Mouse (Mus musculus) CH12.LX (cell line): ENCODE data around the gene Tnfaip6. TPM values are rescaled to one million over a fixed set of nuclear protein-coding genes. Genes with fewer than 3 reads are reported as not detected.
A peak's percentile ranks its signal among the peaks of the same experiment; 100 is the strongest.

Experiments used
- DNase-seq: peaks from one replicate; pipeline ENCODE4 v3.0.0-alpha.2; 2013; ENCODE audit errors: extremely low read depth
- H3K27ac ChIP-seq: 2 replicates; pipeline ENCODE4 v1.5.1; 2012; ENCODE audit warnings: low read depth, mild to moderate bottlenecking, control low read depth, moderate library complexity; ENCODE audit not compliant: insufficient read depth
- H3K27me3 ChIP-seq: replicated peaks from 2 replicates; pipeline ENCODE3; 2012; ENCODE audit warnings: inconsistent platforms
- H3K36me3 ChIP-seq, 2 experiments: replicated peaks in 1 of 2; 2 replicates each; pipeline versions ENCODE3 to v1.6.1; 2012; ENCODE audit warnings: inconsistent platforms in 1 of 2, low read length in 1 of 2, mild to moderate bottlenecking in 1 of 2, mixed read lengths in 1 of 2, moderate library complexity in 1 of 2; ENCODE audit not compliant: control insufficient read depth in 1 of 2, insufficient read depth in 1 of 2
- H3K4me1 ChIP-seq, 2 experiments: 2 replicates each; pipeline ENCODE4 v1.6.1; 2012; ENCODE audit warnings: inconsistent platforms in 1 of 2, moderate library complexity in 1 of 2; ENCODE audit not compliant: insufficient read depth in 2 of 2, control insufficient read depth in 1 of 2
- H3K4me2 ChIP-seq: 2 replicates; pipeline ENCODE4 v1.6.1; 2012; ENCODE audit warnings: low read depth, mild to moderate bottlenecking, control low read depth; ENCODE audit not compliant: poor library complexity, insufficient read depth, severe bottlenecking
- H3K4me3 ChIP-seq, 3 experiments: fragments of 150-350 bp in 1 of 3; sonication (generic) in 1 of 3; replicated peaks in 1 of 3; 2 replicates each; pipeline versions ENCODE3 to v1.5.1; 2011 to 2012; ENCODE audit warnings: low read depth in 2 of 3, low read length in 2 of 3, mild to moderate bottlenecking in 2 of 3, moderate library complexity in 2 of 3, control low read depth in 1 of 3, improper control_type of control experiment in 1 of 3, inconsistent platforms in 1 of 3, mixed read lengths in 1 of 3; ENCODE audit not compliant: poor library complexity in 1 of 3
- H3K79me2 ChIP-seq: replicated peaks from 2 replicates; pipeline ENCODE4 v1.6.1; 2012; ENCODE audit warnings: mild to moderate bottlenecking, moderate library complexity; ENCODE audit not compliant: control insufficient read depth, poor library complexity, insufficient read depth, severe bottlenecking; ENCODE audit errors: extremely low read depth
- H3K9ac ChIP-seq: 2 replicates; pipeline ENCODE4 v1.6.1; 2012; ENCODE audit warnings: low read depth, mild to moderate bottlenecking, control low read depth, moderate library complexity; ENCODE audit not compliant: insufficient read depth
- H3K9me3 ChIP-seq: replicated peaks from 2 replicates; pipeline ENCODE3; 2012; ENCODE audit warnings: low read length, inconsistent platforms, mixed read lengths
- BHLHE40 ChIP-seq: IDR thresholded peaks from 2 replicates; pipeline ENCODE4 v1.6.1; 2011; ENCODE audit warnings: mild to moderate bottlenecking, low read depth, low read length, improper control_type of control experiment
- CHD1 ChIP-seq: IDR thresholded peaks from 2 replicates; pipeline ENCODE4 v1.6.1; 2012; ENCODE audit warnings: low read depth, low read length, improper control_type of control experiment, inconsistent platforms
- CTCF ChIP-seq, 2 experiments: IDR thresholded peaks in 1 of 2; conservative IDR thresholded peaks in 1 of 2; 2 replicates each; pipeline ENCODE4 v1.5.1; 2011 to 2012; ENCODE audit warnings: low read depth in 2 of 2, low read length in 2 of 2, improper control_type of control experiment in 1 of 2, inconsistent platforms in 1 of 2, mild to moderate bottlenecking in 1 of 2, moderate library complexity in 1 of 2
- E2F4 ChIP-seq: IDR thresholded peaks from 2 replicates; pipeline ENCODE4 v1.6.1; 2011; ENCODE audit warnings: low read depth, low read length, improper control_type of control experiment; ENCODE audit not compliant: insufficient replicate concordance
- ETS1 ChIP-seq: conservative IDR thresholded peaks from 2 replicates; pipeline ENCODE4 v1.6.1; 2012; ENCODE audit warnings: low read depth, mild to moderate bottlenecking, inconsistent platforms, low read length, improper control_type of control experiment, moderate library complexity
- HCFC1 ChIP-seq: IDR thresholded peaks from 2 replicates; pipeline ENCODE4 v1.6.1; 2012; ENCODE audit warnings: low read depth, mild to moderate bottlenecking, inconsistent platforms, low read length, improper control_type of control experiment
- IRF4 ChIP-seq: IDR thresholded peaks from 2 replicates; pipeline ENCODE4 v1.6.1; 2014; ENCODE audit warnings: low read depth, mild to moderate bottlenecking, inconsistent platforms, low read length, improper control_type of control experiment
- JUN ChIP-seq: IDR thresholded peaks from 2 replicates; pipeline ENCODE4 v1.6.1; 2011; ENCODE audit warnings: low read depth, mild to moderate bottlenecking, low read length, improper control_type of control experiment, moderate library complexity; ENCODE audit not compliant: insufficient read depth
- JUND ChIP-seq: conservative IDR thresholded peaks from 2 replicates; pipeline ENCODE4 v1.6.1; 2011; ENCODE audit warnings: low read depth, low read length, improper control_type of control experiment
- MAX ChIP-seq: IDR thresholded peaks from 2 replicates; pipeline ENCODE4 v1.6.1; 2011; ENCODE audit warnings: low read length, improper control_type of control experiment
- MAZ ChIP-seq: IDR thresholded peaks from 2 replicates; pipeline ENCODE4 v1.6.1; 2012; ENCODE audit warnings: low read depth, mild to moderate bottlenecking, inconsistent platforms, low read length, improper control_type of control experiment, moderate library complexity
- MEF2A ChIP-seq: IDR thresholded peaks from 2 replicates; pipeline ENCODE4 v1.6.1; 2014; ENCODE audit warnings: low read depth, mild to moderate bottlenecking, inconsistent platforms, low read length, improper control_type of control experiment, borderline replicate concordance
- MXI1 ChIP-seq: IDR thresholded peaks from 2 replicates; pipeline ENCODE4 v1.6.1; 2011; ENCODE audit warnings: mild to moderate bottlenecking, low read depth, low read length, improper control_type of control experiment
- MYC ChIP-seq: IDR thresholded peaks from 2 replicates; pipeline ENCODE4 v1.6.1; 2011; ENCODE audit warnings: low read depth, mild to moderate bottlenecking, improper control_type of control experiment, low read length
- NELFE ChIP-seq: IDR thresholded peaks from 2 replicates; pipeline ENCODE4 v1.6.1; 2011; ENCODE audit warnings: low read depth, low read length, improper control_type of control experiment
- PAX5 ChIP-seq: IDR thresholded peaks from 2 replicates; pipeline ENCODE4 v1.6.1; 2012; ENCODE audit warnings: low read length, inconsistent platforms, mixed read lengths
- POLR2AphosphoS2 ChIP-seq: IDR thresholded peaks from 2 replicates; pipeline ENCODE4 v1.6.1; 2011; ENCODE audit warnings: low read depth, low read length, improper control_type of control experiment
- RCOR1 ChIP-seq: conservative IDR thresholded peaks from 2 replicates; pipeline ENCODE4 v1.6.1; 2012; ENCODE audit warnings: low read depth, mild to moderate bottlenecking, inconsistent platforms, low read length, improper control_type of control experiment
- TBP ChIP-seq: conservative IDR thresholded peaks from 2 replicates; pipeline ENCODE4 v1.6.1; 2011; ENCODE audit warnings: low read depth, low read length, improper control_type of control experiment
- TCF12 ChIP-seq: IDR thresholded peaks from 2 replicates; pipeline ENCODE4 v1.6.1; 2014; ENCODE audit warnings: low read depth, mild to moderate bottlenecking, inconsistent platforms, low read length, improper control_type of control experiment
- UBTF ChIP-seq: IDR thresholded peaks from 2 replicates; pipeline ENCODE4 v1.6.1; 2012; ENCODE audit warnings: low read depth, mild to moderate bottlenecking, inconsistent platforms, low read length, improper control_type of control experiment, moderate library complexity
- ZNF384 ChIP-seq: IDR thresholded peaks from 2 replicates; pipeline ENCODE4 v1.6.1; 2012; ENCODE audit warnings: low read depth, low read length, improper control_type of control experiment, inconsistent platforms
- dilution Hi-C: fragments of 300-500 bp; cut with MboI; formaldehyde crosslinking; loops from 2 replicates; pipeline ENCODE4 v1.14.3; 2020; ENCODE audit warnings: low sequenced_read_pairs; ENCODE audit not compliant: extremely low pct_unique_long_range_greater_than_20kb, extremely low pct_ligation_motif_present
- in situ Hi-C: fragments of 300-500 bp; cut with MboI; formaldehyde crosslinking; loops from 3 replicates; pipeline ENCODE4 v1.14.3; 2019; ENCODE audit warnings: low sequenced_read_pairs, low pct_ligation_motif_present, low pct_unique_long_range_greater_than_20kb, mixed read lengths
- polyA plus RNA-seq: library from polyadenylated mRNA; unstranded; fragments of >175 nt; gene quantifications from 2 replicates; pipeline ENCODE4 v1.2.1, GENCODE M21; 2012; ENCODE audit warnings: low read depth; ENCODE audit not compliant: insufficient read length
- total RNA-seq, 2 experiments: library from RNA; depleted of rRNA; stranded (reverse); fragments of 300-350 nt in 1 of 2; fragments of >200 nt in 1 of 2; gene quantifications; 2 replicates each; pipeline ENCODE4 v1.2.3; 2012 to 2014

Gene Tnfaip6
- total RNA-seq (2012; rRNA removed) (0.38 and 0.59 TPM in 2 replicates), total RNA-seq (2014; rRNA removed) (0.22 and 0.34 TPM in 2 replicates), polyA plus RNA-seq (0.13 and 0.19 TPM in 2 replicates)

DNA sequence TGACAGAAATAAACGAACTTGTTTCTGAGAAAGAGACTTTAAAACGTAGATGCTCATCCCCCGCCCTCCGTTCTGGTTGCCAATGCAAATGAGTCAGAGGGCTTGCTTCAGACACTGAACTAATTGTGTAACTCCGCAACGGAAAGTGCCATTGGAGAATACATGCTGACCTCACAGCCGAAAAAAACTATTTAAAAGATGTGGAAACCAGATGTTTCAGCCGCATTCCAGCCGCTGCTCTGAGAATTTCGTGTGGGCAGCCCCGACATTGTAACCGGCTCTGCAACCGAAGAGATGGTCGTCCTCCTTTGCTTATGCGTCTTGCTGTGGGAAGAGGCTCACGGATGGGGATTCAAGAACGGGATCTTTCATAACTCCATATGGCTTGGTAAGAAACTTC lies at the start of gene Tnfaip6:
Gene Tnfaip6 (plus strand): TSS at position 128 of the 400 bp plus-strand sequence.
- peak; percentile 76; the same call in 1 of the 2 replicates for TF ChIP-seq MEF2A
- 0 out of 2 replicates have a peak, but pooled peaks have one; percentile 56 for TF ChIP-seq TBP
- TF ChIP-seq HCFC1, result no peak
- peak; percentile 46; the same call in 1 of the 2 replicates for TF ChIP-seq TCF12
- peak; percentile 33; the same call in 1 of the 2 replicates for TF ChIP-seq IRF4
- TF ChIP-seq BHLHE40, result no peak
- peak; percentile 74 for TF ChIP-seq ETS1
- 0 out of 2 replicates have a peak, but pooled peaks have one; percentile 74 for TF ChIP-seq MAZ
- peak; percentile 86 for TF ChIP-seq ZNF384
- TF ChIP-seq, all 38 proteins: peak for 7
- H3K27me3 ChIP-seq, result no peaks in the 10 kb centered on the region
- peak within 1 kb of the TSS; percentile 18 to 33 (median 27) for H3K4me3 ChIP-seq
- in situ Hi-C loops, result no loop called here
- dilution Hi-C loops, result no loop called here
- H3K4me1 ChIP-seq, result no peaks in the 10 kb centered on the region
- H3K9me3 ChIP-seq, result no peaks in the 10 kb centered on the region
- H3K36me3 ChIP-seq, result no peaks in the 10 kb centered on the region
- H3K4me2 ChIP-seq, result peak within 1 kb of the TSS; percentile 58
- no peak within 1 kb of the TSS; the same call in 1 of the 2 replicates for H3K9ac ChIP-seq
- H3K79me2 ChIP-seq, result no peaks in the 10 kb centered on the region
- H3K27ac ChIP-seq, result no peak within 1 kb of the TSS
- DNase-seq, result peak; percentile 48

- H3K4me1 ChIP-seq, result no peaks in the 10 kb centered on the region
- no peak overlapping the region for H3K4me2 ChIP-seq
- no peak for TF ChIP-seq MEF2A
- TF ChIP-seq POLR2AphosphoS2, result no peak
- TF ChIP-seq CHD1, result no peak
- TF ChIP-seq CTCF (conservative IDR thresholded peaks at IDR 0.05 in 1 of 2, IDR thresholded peaks at IDR 0.05 in 1 of 2; ENCODE audit: low read depth in 2 of 2, low read length in 2 of 2), result no peak
- TF ChIP-seq JUN, result no peak
- TF ChIP-seq TCF12, result no peak
- TF ChIP-seq MAZ, result no peak
- TF ChIP-seq PAX5, result no peak
- TF ChIP-seq MYC, result no peak
- TF ChIP-seq ETS1, result no peak
- TF ChIP-seq UBTF, result no peak
- TF ChIP-seq E2F4, result no peak
- no peak for TF ChIP-seq JUND
- no peak for TF ChIP-seq MXI1
- TF ChIP-seq RCOR1, result no peak
- TF ChIP-seq TBP, result no peak
- TF ChIP-seq NELFE, result no peak
- TF ChIP-seq MAX, result no peak
- no peak for DNase-seq
- no peaks in the 10 kb centered on the region for H3K9me3 ChIP-seq
- H3K9ac ChIP-seq, result no peak overlapping the region
- in situ Hi-C loops, result no loop called here
- H3K27ac ChIP-seq, result no peak overlapping the region
- H3K27me3 ChIP-seq, result no peaks in the 10 kb centered on the region
- dilution Hi-C loops, result no loop called here
- no peaks in the 10 kb centered on the region for H3K79me2 ChIP-seq
- H3K36me3 ChIP-seq, result no peaks in the 10 kb centered on the region
- H3K4me3 ChIP-seq, result no peak overlapping the region
These were observed 48.2 kb upstream of the Tnfaip6 start for GRCm38 (mm10) chr2:51989559-51989958.
